Mouse (Mus musculus) embryonic fibroblast, embryonic 13.5 days (primary cell): ENCODE results near the gene Tctex1d1.

Experiments
- CTCF ChIP-seq: IDR thresholded peaks from 2 replicates; pipeline ENCODE4 v1.5.1; 2011; ENCODE audit warnings: mild to moderate bottlenecking, control low read depth, low read length, moderate library complexity, borderline replicate concordance; ENCODE audit not compliant: insufficient read depth
- POLR2A ChIP-seq: IDR thresholded peaks from 2 replicates; pipeline ENCODE4 v1.6.1; 2011; ENCODE audit warnings: low read depth, mild to moderate bottlenecking, control low read depth, low read length, moderate library complexity

DNA sequence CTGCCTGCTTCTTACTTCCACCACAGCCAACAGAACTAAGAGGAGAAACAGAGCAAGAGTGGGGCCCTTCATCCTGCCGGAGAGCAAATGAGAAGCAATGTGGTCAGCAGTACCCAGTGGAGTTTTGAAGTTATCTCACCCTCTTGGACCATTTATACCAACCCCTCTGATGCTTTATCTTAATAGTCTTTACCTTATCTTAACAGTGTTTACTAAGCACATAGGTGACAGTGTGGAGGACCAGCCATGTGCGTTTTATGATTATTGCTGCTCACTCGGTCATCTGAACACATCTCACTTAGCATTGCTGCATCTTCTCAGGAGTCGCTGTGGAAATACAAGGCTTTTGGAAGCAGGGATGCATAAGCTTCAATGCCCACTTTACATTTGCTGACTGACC lies 48.2 kb downstream of the Tctex1d1 start, which contains the start of gene Insl5:
- TF ChIP-seq CTCF, result no peak
- no peak for TF ChIP-seq POLR2A
